Mouse (Mus musculus) midbrain, embryonic 11.5 days (tissue): Measurements from ENCODE around the gene Spire2. TPM values are rescaled to one million over a fixed set of nuclear protein-coding genes. Genes with fewer than 3 reads are reported as not detected.
"Not testable (repeated sequence)": the region's sequence is repeated elsewhere in the genome, so short reads cannot be mapped to it uniquely, and the experiment has no call there.

Source experiments
- ATAC-seq: fragments of 200-750 bp; cut with Nextera tagmentation; 2 replicates; pipeline ENCODE4 v1.8.0; 2017; ENCODE audit warnings: moderate TSS enrichment, moderate library complexity; ENCODE audit not compliant: low FRiP score
- DNase-seq: peaks from one replicate; pipeline ENCODE4 v3.0.0; 2015; ENCODE audit warnings: low spot score; ENCODE audit errors: missing footprints
- H3K27ac ChIP-seq: fragments of 300-500 bp; sonication (generic); 2 replicates; pipeline ENCODE4 v1.5.1; 2014; ENCODE audit warnings: low read depth, low read length
- H3K27me3 ChIP-seq: fragments of 300-500 bp; sonication (generic); 2 replicates; pipeline ENCODE4 v1.6.1; 2014; ENCODE audit warnings: mild to moderate bottlenecking, low read length, moderate library complexity, mixed read lengths; ENCODE audit not compliant: control insufficient read depth, insufficient read depth
- H3K36me3 ChIP-seq: fragments of 300-500 bp; sonication (generic); 2 replicates; pipeline ENCODE4 v1.6.1; 2014; ENCODE audit warnings: mild to moderate bottlenecking, low read length, moderate library complexity, mixed read lengths; ENCODE audit not compliant: control insufficient read depth, insufficient read depth
- H3K4me1 ChIP-seq: fragments of 300-500 bp; sonication (generic); 2 replicates; pipeline ENCODE4 v1.6.1; 2014; ENCODE audit warnings: low read length; ENCODE audit not compliant: control insufficient read depth, insufficient read depth
- H3K4me2 ChIP-seq: fragments of 300-500 bp; sonication (generic); 2 replicates; pipeline ENCODE4 v1.6.1; 2014; ENCODE audit warnings: mild to moderate bottlenecking, moderate library complexity
- H3K4me3 ChIP-seq: fragments of 300-500 bp; sonication (generic); 2 replicates; pipeline ENCODE4 v1.5.1; 2014; ENCODE audit warnings: low read depth, low read length
- H3K9ac ChIP-seq: fragments of 300-500 bp; sonication (generic); 2 replicates; pipeline ENCODE4 v1.6.1; 2014; ENCODE audit warnings: low read length
- H3K9me3 ChIP-seq: fragments of 300-500 bp; sonication (generic); 2 replicates; pipeline ENCODE4 v1.6.1; 2016; ENCODE audit warnings: low read length; ENCODE audit not compliant: control insufficient read depth
- WGBS: fragments of 180-500 bp; shearing (Covaris S2); extraction: QIAGEN DNeasy Blood & Tissue Kit; methylation state at CpG from one replicate; pipeline ENCODE4 v1.1.7; 2014; 5-methylcytosine and 5-hydroxymethylcytosine counted together
- polyA plus RNA-seq: library from polyadenylated mRNA; unstranded; fragments of >200 nt; fragmentation: Nextera tagmentation; extraction: Ambion mirVana; gene quantifications from 2 replicates; pipeline ENCODE4 v1.2.1, GENCODE M21; 2014

The Spire2 gene
- polyA plus RNA-seq, 1 experiment from 2014 or later, result 13.2 TPM

- not testable (repeated sequence) for H3K9ac ChIP-seq, H3K27ac ChIP-seq, H3K9me3 ChIP-seq, ATAC-seq, H3K27me3 ChIP-seq, H3K36me3 ChIP-seq
- 88% methylated on average over 5 of the region's 5 CpGs for WGBS
- Histone ChIP-seq H3K4me1 (peaks cover 22% of the 10 kb centered on the region), H3K4me2 (peak overlapping the region; percentile 64), H3K4me3 (peak overlapping the region; percentile 66; the same call in 1 of the 2 replicates)
- DNase-seq, result peak; percentile 84
Observed at GRCm38 (mm10) chr8:123414997-123415696, 82.6 kb downstream of the Spire2 start.

DNA sequence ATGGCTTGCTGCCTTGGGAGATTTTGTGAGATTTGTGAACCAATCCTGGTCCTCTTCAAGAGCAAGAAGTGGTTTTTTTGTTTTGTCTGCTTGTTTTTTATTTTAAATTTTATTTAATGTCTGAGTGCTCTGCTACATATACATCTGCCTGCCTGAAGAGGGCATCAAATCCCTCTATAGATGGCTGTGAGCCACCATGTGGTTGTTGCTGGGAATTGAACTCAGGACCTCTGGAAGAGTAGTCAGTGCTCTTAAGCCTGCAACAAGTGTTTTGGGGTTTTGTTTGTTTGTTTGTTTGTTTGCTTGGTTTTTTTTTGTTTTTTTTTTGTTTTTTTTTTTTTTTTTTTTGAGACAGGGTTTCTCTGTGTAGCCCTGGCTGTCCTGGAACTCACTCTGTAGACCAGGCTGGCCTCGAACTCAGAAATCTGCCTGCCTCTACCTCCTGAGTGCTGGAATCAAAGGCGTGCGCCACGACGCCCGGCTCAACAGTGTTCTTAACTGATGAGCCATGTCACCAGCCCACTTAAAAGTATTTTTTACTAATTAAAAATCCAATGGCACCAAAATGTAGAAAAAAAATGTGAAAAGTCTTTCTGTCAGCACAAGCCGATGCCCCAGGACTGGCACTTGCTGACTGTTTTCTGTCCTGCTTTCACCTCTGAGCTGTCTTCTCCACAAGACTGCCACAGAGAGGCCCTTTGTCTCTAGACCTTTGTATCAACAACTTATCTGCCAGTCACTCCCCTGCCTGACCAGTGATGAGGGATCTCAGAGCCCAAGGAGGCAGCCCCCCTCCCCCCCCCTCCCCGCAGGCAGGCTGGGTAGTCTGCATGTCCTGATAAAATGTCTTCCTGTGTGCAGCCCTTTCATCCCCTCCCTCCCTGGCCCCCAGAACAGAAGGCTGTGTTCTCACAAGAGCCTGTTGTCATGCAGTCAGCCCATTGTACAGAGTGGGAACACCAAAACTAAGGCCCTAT lies 83.7 kb downstream of the Spire2 start:
- Histone ChIP-seq H3K27ac (no peak overlapping the region), H3K9me3 (no peaks in the 10 kb centered on the region), H3K4me1 (peaks cover 16% of the 10 kb centered on the region), H3K36me3 (peaks cover 17% of the 10 kb centered on the region; the same call in 1 of the 2 replicates), H3K27me3 (peaks cover 3% of the 10 kb centered on the region), H3K4me2 (peak overlapping the region; percentile 31; the same call in 1 of the 2 replicates), H3K4me3 (0 out of 2 replicates have a peak overlapping the region, but pooled peaks have one; percentile 0), H3K9ac (no peak overlapping the region)
- DNase-seq (peak; percentile 83), ATAC-seq (no peak)
- WGBS, result 85% methylated on average over 8 of the region's 8 CpGs

GRCm38 (mm10) chr8:123416944-123417555 lies 84.5 kb downstream of the Spire2 start:
- peaks cover 16% of the 10 kb centered on the region for H3K4me1 ChIP-seq
- H3K9me3 ChIP-seq, result no peaks in the 10 kb centered on the region
- no peak overlapping the region for H3K27ac ChIP-seq
- no peak overlapping the region for H3K4me2 ChIP-seq
- H3K36me3 ChIP-seq, result peaks cover 17% of the 10 kb centered on the region
- DNase-seq (peak; percentile 61), ATAC-seq (no peak)
- H3K4me3 ChIP-seq, result no peak overlapping the region
- no peak overlapping the region for H3K9ac ChIP-seq
- 86% methylated on average over 8 of the region's 8 CpGs for WGBS
- peaks cover 3% of the 10 kb centered on the region for H3K27me3 ChIP-seq

Other genes starting within 250 kb of the Spire2 start
- gene Rpl13, start 230.4 kb upstream of the Spire2 start, polyA plus RNA-seq, result 1,312 and 1,403 TPM in 2 replicates
- 0.07 TPM in 1 of 2 replicates, not detected in the other for gene Cpne7, start 215.3 kb upstream of the Spire2 start, polyA plus RNA-seq
- 2.9 and 3.2 TPM in 2 replicates for gene Sult5a1, start 174.4 kb upstream of the Spire2 start, polyA plus RNA-seq
- 1.7 and 2.2 TPM in 2 replicates for gene Dpep1, start 146.5 kb upstream of the Spire2 start, polyA plus RNA-seq
- gene Chmp1a, start 120.0 kb upstream of the Spire2 start, polyA plus RNA-seq, result 92.7 and 104 TPM in 2 replicates
- gene Spata33, start 119.9 kb upstream of the Spire2 start, polyA plus RNA-seq, result 5.9 and 6.0 TPM in 2 replicates
- gene Cdk10, start 107.9 kb upstream of the Spire2 start, polyA plus RNA-seq, result 30.9 and 34.3 TPM in 2 replicates
- 1.2 and 1.7 TPM in 2 replicates for gene Spata2l, start 96.5 kb upstream of the Spire2 start, polyA plus RNA-seq
- gene Zfp276, start 78.5 kb upstream of the Spire2 start, polyA plus RNA-seq, result 15.2 and 19.0 TPM in 2 replicates
- 23.7 and 23.8 TPM in 2 replicates for gene Vps9d1, start 78.4 kb upstream of the Spire2 start, polyA plus RNA-seq
- gene Fanca, start 14.1 kb upstream of the Spire2 start, polyA plus RNA-seq, result 31.5 and 33.1 TPM in 2 replicates
- 171 and 181 TPM in 2 replicates for gene Tcf25, start 41.0 kb downstream of the Spire2 start, polyA plus RNA-seq
- gene Mc1r, start 74.4 kb downstream of the Spire2 start, polyA plus RNA-seq, result 0.06 and 0.12 TPM in 2 replicates
- gene Tubb3, start 78.7 kb downstream of the Spire2 start, polyA plus RNA-seq, result 777 and 840 TPM in 2 replicates
- gene Def8, start 90.8 kb downstream of the Spire2 start, polyA plus RNA-seq, result 35.3 and 35.5 TPM in 2 replicates
- 38.4 and 39.9 TPM in 2 replicates for gene Afg3l1, start 145.2 kb downstream of the Spire2 start, polyA plus RNA-seq
- gene Dbndd1, start 182.8 kb downstream of the Spire2 start, polyA plus RNA-seq, result 34.4 and 37.2 TPM in 2 replicates
- gene Gas8, start 186.1 kb downstream of the Spire2 start, polyA plus RNA-seq, result 38.5 and 43.1 TPM in 2 replicates